Mouse (Mus musculus) ES-E14 (cell line): ENCODE measurements around the gene Spindoc.

Experiments
- CHD2 ChIP-seq: IDR thresholded peaks from 2 replicates; pipeline ENCODE4 v1.6.1; 2014; ENCODE audit warnings: mild to moderate bottlenecking, low read depth, low read length, inconsistent platforms
- HCFC1 ChIP-seq: IDR thresholded peaks from 2 replicates; pipeline ENCODE4 v1.6.1; 2012; ENCODE audit warnings: low read length, inconsistent platforms, borderline replicate concordance; ENCODE audit not compliant: insufficient read depth
- MAFK ChIP-seq: IDR thresholded peaks from 2 replicates; pipeline ENCODE4 v1.6.1; 2014; ENCODE audit warnings: mild to moderate bottlenecking, low read depth, low read length, inconsistent platforms; ENCODE audit not compliant: insufficient read depth
- ZC3H11A ChIP-seq: IDR thresholded peaks from 2 replicates; pipeline ENCODE4 v1.6.1; 2012; ENCODE audit warnings: low read depth, mild to moderate bottlenecking, inconsistent platforms, low read length, borderline replicate concordance
- ZNF384 ChIP-seq: IDR thresholded peaks from 2 replicates; pipeline ENCODE4 v1.6.1; 2012; ENCODE audit warnings: low read depth, low read length, inconsistent platforms

GRCm38 (mm10) chr19:7421602-7422591, 39.1 kb upstream of the Spindoc start:
- TF ChIP-seq ZC3H11A (no peak), HCFC1 (no peak), MAFK (no peak), ZNF384 (no peak), CHD2 (no peak)
